Mouse (Mus musculus) brain, adult 10 weeks (tissue): Measurements from ENCODE around the gene Lbhd1. TPM values are rescaled to one million over a fixed set of nuclear protein-coding genes. Genes with fewer than 3 reads are reported as not detected.

Experiments
- polyA plus RNA-seq: library from polyadenylated mRNA; stranded (reverse); fragments of 350-450 nt; fragmentation: Illumina TruSeq; extraction: RNeasy Lipid Tissue Mini Kit (QIAGEN cat#74804); gene quantifications from one replicate; pipeline ENCODE4 v1.2.3, GENCODE M21; 2015; ENCODE audit warnings: low read depth, low replicate concordance

Gene Lbhd1
- polyA plus RNA-seq = 15.7 TPM

GRCm38 (mm10) chr19:8883616-8884015, at the start of gene Lbhd1, which contains the start of gene Gm49403:
Lbhd1 (plus strand) TSS chr19:8883732.
Gm49403 (plus strand) TSS chr19:8883930.

GRCm38 (mm10) chr19:8837251-8837791, 46.2 kb upstream of the Lbhd1 start, which contains the start of gene Bscl2:
Bscl2 (plus strand) TSS chr19:8837467.

GRCm38 (mm10) chr19:8839103-8839907, 44.2 kb upstream of the Lbhd1 start, which contains the start of gene Gng3:
Gng3 (minus strand) TSS chr19:8839194.

GRCm38 (mm10) chr19:8850402-8850901, 33.1 kb upstream of the Lbhd1 start, which contains the start of gene Lrrn4cl:
Lrrn4cl (plus strand) TSS chr19:8850768.

GRCm38 (mm10) chr19:8871267-8872186, 12.0 kb upstream of the Lbhd1 start, which contains the start of gene Ubxn1:
Ubxn1 (plus strand) TSS chr19:8871496.

GRCm38 (mm10) chr19:8880311-8881033, 3.1 kb upstream of the Lbhd1 start, which contains the start of gene Uqcc3:
Uqcc3 (minus strand) TSS chr19:8880923.

GRCm38 (mm10) chr19:8888511-8889385, 5.2 kb downstream of the Lbhd1 start, which contains the start of the genes 1810009A15Rik and Gm49416:
1810009A15Rik (plus strand) TSS chr19:8888853.
Gm49416 (plus strand) TSS chr19:8888926.

GRCm38 (mm10) chr19:8892829-8893766, 9.6 kb downstream of the Lbhd1 start, which contains the start of gene Ints5:
Ints5 (plus strand) TSS chr19:8893005.

GRCm38 (mm10) chr19:8897865-8898495, 14.4 kb downstream of the Lbhd1 start, which contains the start of gene Ganab:
Ganab (plus strand) TSS chr19:8898071.

GRCm38 (mm10) chr19:8920073-8920736, 36.7 kb downstream of the Lbhd1 start, which contains the start of gene B3gat3:
B3gat3 (plus strand) TSS chr19:8920374.

GRCm38 (mm10) chr19:8929224-8930088, 45.9 kb downstream of the Lbhd1 start, which contains the start of the genes Rom1 and Eml3:
Rom1 (minus strand) TSS chr19:8929356.
Eml3 (plus strand) TSS chr19:8929552.

GRCm38 (mm10) chr19:8941515-8942217, 58.1 kb downstream of the Lbhd1 start, which contains the start of gene Mta2:
Mta2 (plus strand) TSS chr19:8941875.

